Mouse (Mus musculus): ENCODE results near the gene Vkorc1l1. TPM values are rescaled to one million over a fixed set of nuclear protein-coding genes. Genes with fewer than 3 reads are reported as not detected.

Vkorc1l1 gene
- total RNA-seq, 2 experiments from 2014 or later: 48.6 to 53.5 TPM

DNA sequence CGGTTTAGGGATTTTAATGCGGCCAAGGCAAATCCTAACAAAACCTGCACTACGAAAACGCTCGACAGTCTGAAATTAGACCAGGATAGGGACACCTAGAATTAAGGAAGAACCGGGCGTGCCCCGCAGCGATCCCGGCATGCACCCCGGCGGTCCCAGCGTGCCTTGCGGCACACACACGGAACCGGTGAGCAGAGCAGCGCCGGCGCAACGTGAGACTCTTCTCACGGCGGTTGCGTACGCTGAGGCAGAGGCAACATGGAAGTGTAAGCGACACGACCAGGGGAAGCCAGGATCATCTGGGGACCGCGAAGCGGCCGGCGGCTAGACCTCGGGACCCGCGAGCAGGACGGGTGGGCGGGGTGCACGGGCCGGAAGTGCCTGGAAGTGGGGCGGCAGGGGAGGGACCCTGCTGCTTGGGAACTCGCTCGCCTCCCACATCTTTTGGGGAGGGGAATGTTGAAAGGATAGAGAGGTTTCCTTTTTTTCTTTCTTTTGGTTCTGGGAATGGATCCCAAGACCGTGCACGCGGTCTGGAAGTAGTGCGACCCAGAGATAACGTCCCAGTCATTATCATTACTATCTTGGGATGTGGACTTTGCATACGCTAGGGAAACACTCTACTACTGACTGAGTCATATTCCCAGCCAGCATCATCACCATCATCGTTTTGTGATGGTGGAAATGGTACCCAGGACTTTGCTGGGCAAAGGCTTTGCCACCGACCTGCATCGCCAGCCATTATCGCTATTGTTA is 87.5 kb downstream of the Vkorc1l1 start, which contains the start of the genes Asl and Crcp:
Gene Asl (minus strand): TSS at position 106 of the 756 bp plus-strand sequence.
Gene Crcp (plus strand): TSS at position 149 of the 756 bp plus-strand sequence.
- DNase-seq (ENCODE audit: low spot score in 2 of 2): peak; percentile 78 to 89
- intact Hi-C loops (cut with DNase I): loop anchor here (10.0 kb wide), 1 partner anchor 225 kb away; the partner anchor contains the start of genes Sbds and Tyw1

DNA sequence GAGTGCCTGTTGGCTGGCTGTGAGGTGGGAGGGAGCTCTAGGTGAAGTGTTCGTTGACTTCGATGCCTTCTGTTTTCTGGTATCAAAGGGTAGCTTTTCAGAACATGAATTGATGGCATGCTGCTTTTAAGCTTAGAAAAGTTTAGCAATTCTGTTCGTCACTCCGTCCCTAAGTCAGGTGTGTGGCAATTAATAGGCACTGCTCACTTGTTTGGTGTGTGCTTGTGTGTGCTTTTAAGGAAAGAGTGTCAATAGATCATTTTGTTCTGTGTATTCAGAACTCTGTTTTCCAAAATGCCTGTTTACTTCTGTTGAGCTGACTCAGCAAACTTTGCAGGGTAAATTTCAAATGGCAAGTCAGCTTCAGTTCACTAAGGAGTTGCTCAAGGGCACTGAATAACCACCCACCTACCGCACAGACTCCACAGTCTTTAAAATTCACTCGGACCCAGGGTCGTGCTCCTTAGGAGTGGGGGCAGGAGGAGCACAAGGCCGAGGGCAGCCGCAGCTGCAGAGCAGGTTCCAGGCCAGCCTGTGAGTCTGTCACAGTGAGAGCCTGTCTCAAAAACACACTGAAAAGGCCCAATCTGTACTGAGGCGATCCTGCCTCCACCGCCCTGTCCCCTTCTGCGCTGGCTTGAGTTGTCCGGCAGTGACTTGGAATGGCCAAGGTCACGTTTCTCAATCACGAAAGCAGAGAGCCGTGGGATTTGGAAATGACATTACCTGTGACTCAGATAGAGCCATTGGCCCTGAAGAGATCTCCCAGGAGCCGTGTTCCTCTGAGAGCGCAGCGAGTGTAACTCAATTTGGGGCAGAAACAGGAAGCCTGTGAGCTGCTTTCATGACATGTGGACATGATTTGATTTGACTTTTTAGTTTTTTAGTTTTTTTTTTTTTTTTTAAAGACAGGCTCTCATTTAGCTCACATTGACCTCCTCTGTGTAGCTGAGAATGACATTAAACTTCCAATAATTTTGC is 89.9 kb downstream of the Vkorc1l1 start:
- intact Hi-C loops (cut with DNase I): no loop called here
- no peak for DNase-seq (ENCODE audit: low spot score in 2 of 2)

DNA sequence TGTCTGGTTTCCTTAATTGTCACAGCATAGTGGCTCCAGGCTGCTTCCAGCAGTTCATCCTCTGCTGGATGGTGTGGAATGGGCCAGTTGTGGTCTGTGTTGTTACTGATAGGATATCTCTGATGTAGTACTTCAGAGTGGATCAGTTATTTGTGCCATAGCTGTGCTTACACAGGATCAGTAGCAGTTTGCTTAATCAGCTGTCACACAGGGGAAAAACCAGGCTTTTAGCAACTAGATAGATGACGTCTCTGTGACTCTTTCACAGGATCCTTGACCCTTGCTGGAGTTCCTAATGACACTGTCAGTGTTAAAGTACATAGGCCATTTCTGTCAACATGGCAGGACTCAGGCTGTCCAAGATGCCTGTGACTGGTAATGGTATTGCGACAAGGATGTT is 92.1 kb downstream of the Vkorc1l1 start:
- intact Hi-C loops (cut with DNase I): no loop called here
- DNase-seq (ENCODE audit: low spot score in 2 of 2): no peak

Other genes with a start within 250 kb of the Vkorc1l1 start
- not detected for gene Sept14, start 233.5 kb upstream of the Vkorc1l1 start, total RNA-seq (2021)
- 10 to 100 TPM; 79.3 to 85.1 TPM for gene Mrps17, start 226.5 kb upstream of the Vkorc1l1 start, total RNA-seq (2021)
- gene Nipsnap2, start 216.9 kb upstream of the Vkorc1l1 start, total RNA-seq (2021): 10 to 100 TPM; 72.2 to 84.1 TPM
- 10 to 100 TPM; 25.4 to 26.0 TPM for gene Psph, start 154.5 kb upstream of the Vkorc1l1 start, total RNA-seq (2021)
- 10 to 100 TPM; 19.0 to 24.0 TPM for gene Sumf2, start 95.0 kb upstream of the Vkorc1l1 start, total RNA-seq (2021)
- gene Chchd2, start 54.5 kb upstream of the Vkorc1l1 start, total RNA-seq (2021): 100 to 1,000 TPM; 413 to 428 TPM
- 1 to 10 TPM; 4.0 to 4.4 TPM for gene Zbed5, start 46.2 kb upstream of the Vkorc1l1 start, total RNA-seq (2021)
- gene Phkg1, start 43.4 kb upstream of the Vkorc1l1 start, total RNA-seq (2021): 10 to 100 TPM; 10.5 to 10.9 TPM
- 1 to 10 TPM; 1.8 to 3.4 TPM for gene Nupr1l, start 33.4 kb upstream of the Vkorc1l1 start, total RNA-seq (2021)
- 10 to 100 TPM; 12.4 to 12.9 TPM for gene Gusb, start 61.1 kb downstream of the Vkorc1l1 start, total RNA-seq (2021)
- 10 to 100 TPM; 14.7 to 19.8 TPM for gene Asl, start 87.3 kb downstream of the Vkorc1l1 start, total RNA-seq (2021)
- 10 to 100 TPM; 30.1 to 33.7 TPM for gene Crcp, start 87.3 kb downstream of the Vkorc1l1 start, total RNA-seq (2021)
- gene Tpst1, start 131.4 kb downstream of the Vkorc1l1 start, total RNA-seq (2021): 10 to 100 TPM; 36.1 to 40.8 TPM
- gene Kctd7, start 202.9 kb downstream of the Vkorc1l1 start, total RNA-seq (2021): 10 to 100 TPM; 12.1 to 14.5 TPM
- gene Rabgef1, start 229.8 kb downstream of the Vkorc1l1 start, total RNA-seq (2021): 10 to 100 TPM; 43.8 to 47.2 TPM

Data from left cerebral cortex, postnatal 14 days (tissue).